Mouse (Mus musculus) megakaryocyte, embryonic 14.5 days (primary cell): Measurements from ENCODE around the gene Zmym4.

ENCODE experiments used
- FLI1 ChIP-seq: IDR thresholded peaks from 2 replicates; pipeline ENCODE4 v1.6.1; 2012; ENCODE audit warnings: low read length, inconsistent platforms, mixed read lengths
- GATA1 ChIP-seq: IDR thresholded peaks from 3 replicates; pipeline ENCODE4 v1.6.1; 2012; ENCODE audit warnings: mixed read lengths, low read length, inconsistent platforms, borderline replicate concordance

- TF ChIP-seq FLI1 (no peak), GATA1 (no peak)
Measured at GRCm38 (mm10) chr4:126885953-126886352, 82.0 kb downstream of the Zmym4 start.
